Comparison of ENCODE assay signal across 8 mouse cellular contexts in genomic region chr16:17561751-17562208, GRCm38 (mm10). TPM values are rescaled to one million over a fixed set of nuclear protein-coding genes. Genes with fewer than 3 reads are reported as not detected.
DNase-seq lines count a peak whose midpoint lies in the region; ATAC-seq lines count a peak whose summit lies in the region.

Gene P2rx6, plus strand, starts transcription at chr16:17561885.

- H3K4me1 ChIP-seq in embryonic facial prominence, embryonic 11.5 days (ENCODE audit: control insufficient read depth, insufficient read depth, low read length): peaks cover 8% of the 10 kb centered on the region; the same call in 1 of the 2 replicates
- peaks cover 46% of the 10 kb centered on the region for H3K4me1 ChIP-seq in heart, embryonic 10.5 days
- peaks cover 35% of the 10 kb centered on the region for H3K4me1 ChIP-seq in kidney, embryonic 16.5 days (ENCODE audit: insufficient read depth, low read length)

- DNase-seq in cerebellum, postnatal 10 days: peak; percentile 65 to 70
- DNase-seq in cerebellum, adult 11-12 months: no peak
- peak; percentile 54 for DNase-seq in embryonic facial prominence, embryonic 11.5 days (ENCODE audit: low spot score)
- DNase-seq in heart, embryonic 10.5 days (ENCODE audit: low spot score): peak; percentile 88
- DNase-seq in lung, postnatal 36 days: peak; percentile 56
- DNase-seq in skeletal muscle tissue, adult 2 months (ENCODE audit: low read depth, low spot score): peak; percentile 85
- no peak for DNase-seq in thymus, adult 18-20 months

- H3K27ac ChIP-seq in embryonic facial prominence, embryonic 11.5 days (replicated peaks; ENCODE audit: low read depth, low read length): no peak within 1 kb of the TSS
- H3K27ac ChIP-seq in heart, embryonic 10.5 days: peak within 1 kb of the TSS; percentile 79
- peak within 1 kb of the TSS; percentile 73 for H3K27ac ChIP-seq in kidney, embryonic 16.5 days (ENCODE audit: low read length)

- no peaks in the 10 kb centered on the region for H3K9me3 ChIP-seq in embryonic facial prominence, embryonic 11.5 days (replicated peaks; ENCODE audit: control insufficient read depth, low read length)
- no peaks in the 10 kb centered on the region for H3K9me3 ChIP-seq in heart, embryonic 10.5 days
- H3K9me3 ChIP-seq in kidney, embryonic 16.5 days (ENCODE audit: low read length): no peaks in the 10 kb centered on the region

- H3K4me3 ChIP-seq in embryonic facial prominence, embryonic 11.5 days (ENCODE audit: low read depth, low read length): peak within 1 kb of the TSS; percentile 18
- H3K4me3 ChIP-seq in heart, embryonic 10.5 days: peak within 1 kb of the TSS; percentile 57
- peak within 1 kb of the TSS; percentile 41 for H3K4me3 ChIP-seq in kidney, embryonic 16.5 days (ENCODE audit: low read length)

- peak within 1 kb of the TSS; percentile 48 for H3K4me2 ChIP-seq in embryonic facial prominence, embryonic 11.5 days (ENCODE audit: low read depth, low read length)
- peak within 1 kb of the TSS; percentile 67 for H3K4me2 ChIP-seq in kidney, embryonic 16.5 days (replicated peaks; ENCODE audit: low read depth, low read length)

- peak; percentile 63 for ATAC-seq in embryonic facial prominence, embryonic 11.5 days (replicated peaks; ENCODE audit: insufficient number of reproducible peaks, low FRiP score, low TSS enrichment, low read depth)
- peak; percentile 58 for ATAC-seq in kidney, embryonic 16.5 days (ENCODE audit: low FRiP score, low TSS enrichment)

- no peaks in the 10 kb centered on the region for H3K36me3 ChIP-seq in embryonic facial prominence, embryonic 11.5 days (replicated peaks; ENCODE audit: control insufficient read depth, insufficient read depth, low read depth, low read length)
- no peaks in the 10 kb centered on the region for H3K36me3 ChIP-seq in heart, embryonic 10.5 days
- H3K36me3 ChIP-seq in kidney, embryonic 16.5 days (ENCODE audit: insufficient read depth, low read length): no peaks in the 10 kb centered on the region

- H3K9ac ChIP-seq in embryonic facial prominence, embryonic 11.5 days (replicated peaks; ENCODE audit: low read length): 0 out of 2 replicates have a peak within 1 kb of the TSS, but pooled peaks have one; percentile 18
- H3K9ac ChIP-seq in kidney, embryonic 16.5 days (replicated peaks; ENCODE audit: low read length): peak within 1 kb of the TSS; percentile 52

- H3K27me3 ChIP-seq in embryonic facial prominence, embryonic 11.5 days (ENCODE audit: control insufficient read depth, insufficient read depth, low read length): peaks cover 4% of the 10 kb centered on the region; the same call in 1 of the 2 replicates
- peaks cover 23% of the 10 kb centered on the region; the same call in 1 of the 2 replicates for H3K27me3 ChIP-seq in heart, embryonic 10.5 days (ENCODE audit: insufficient read depth, poor library complexity, severe bottlenecking)
- H3K27me3 ChIP-seq in kidney, embryonic 16.5 days (ENCODE audit: insufficient read depth, low read length): no peaks in the 10 kb centered on the region

- WGBS in embryonic facial prominence, embryonic 11.5 days: under 1% methylated on average over 10 of the region's 10 CpGs
- WGBS in heart, embryonic 10.5 days: 2% methylated on average over 10 of the region's 10 CpGs
- WGBS in kidney, embryonic 16.5 days: 3% methylated on average over 10 of the region's 10 CpGs

RNA-seq across cellular contexts. Expression of gene P2rx6, which starts in this region (rescaled TPM):
- 0.20 and 0.31 TPM in 2 replicates for polyA plus RNA-seq in embryonic facial prominence, embryonic 11.5 days (2014; fragmentation: Nextera tagmentation; extraction: Ambion mirVana)
- polyA plus RNA-seq in heart, embryonic 10.5 days (2016; fragmentation: Nextera tagmentation; extraction: Ambion mirVana): 0.39 and 0.73 TPM in 2 replicates
- 1.2 TPM in 2 replicates for polyA plus RNA-seq in kidney, embryonic 16.5 days (2015; fragmentation: Nextera tagmentation; extraction: Ambion mirVana)

Comparison
In these comparisons a context has a peak if more than half of its experiments do, and no peak if none do; other contexts are left out.
1. DNase-seq: peak in cerebellum, postnatal 10 days (2 of 2), lung, postnatal 36 days (single experiment) and skeletal muscle tissue, adult 2 months (single experiment); none in cerebellum, adult 11-12 months (single experiment) and thymus, adult 18-20 months (0 of 2).
2. Peak in DNase-seq, ATAC-seq, H3K4me3 ChIP-seq, H3K9ac ChIP-seq and H3K4me2 ChIP-seq in embryonic facial prominence, embryonic 11.5 days; RNA of the gene not detected or under 1 TPM.
3. Peak in DNase-seq, H3K4me3 ChIP-seq and H3K27ac ChIP-seq in heart, embryonic 10.5 days; RNA of the gene not detected or under 1 TPM.
4. Peak in every context shown above with its lines, with median percentiles within 50 percentile points of each other: H3K4me3 ChIP-seq.